Mouse (Mus musculus) B cell, adult 2 months (primary cell): ENCODE measurements around the gene Pck2.

Experiments used
- DNase-seq, 2 experiments: peaks; one replicate each; pipeline ENCODE4 v3.0.0; 2022

Pck2 gene

DNA sequence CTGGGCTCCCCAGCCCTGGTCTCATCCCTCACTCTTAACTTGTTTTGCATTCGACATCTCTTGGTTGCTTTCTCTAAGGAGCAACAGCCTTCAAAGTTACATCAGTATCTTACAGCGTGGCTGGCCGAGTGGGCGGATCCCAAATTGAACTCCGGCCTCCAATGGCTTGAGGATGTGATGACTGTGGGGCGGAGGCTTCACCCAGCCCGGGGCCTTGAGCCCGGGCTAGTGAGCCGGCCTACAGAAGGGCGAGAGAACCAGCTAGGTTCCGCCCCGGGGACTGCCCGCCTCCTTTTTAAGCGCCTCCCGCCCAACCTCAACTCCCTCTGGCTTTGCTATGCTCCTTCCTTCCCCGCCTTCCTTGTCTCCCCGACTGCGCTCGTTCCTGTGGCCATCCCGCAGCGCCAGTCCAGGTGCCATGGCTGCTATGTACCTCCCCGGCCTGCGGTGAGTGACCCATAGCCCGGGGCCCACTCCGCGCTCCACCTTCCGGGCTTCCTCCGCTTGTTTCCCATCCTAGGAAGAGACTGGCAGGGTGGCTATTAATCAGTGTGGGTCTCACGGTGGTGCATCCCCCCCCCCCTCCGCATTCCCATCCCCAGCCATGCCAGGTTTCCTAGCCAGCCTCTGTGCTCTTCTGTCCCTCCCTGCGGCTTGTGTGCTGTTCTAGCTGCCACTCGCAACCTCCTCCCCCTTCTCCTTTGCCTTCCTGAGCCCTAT, at the start of gene Pck2:
TSS of gene Pck2 (plus strand) at position 200 of the 720 bp plus-strand sequence.
- DNase-seq = peak; percentile 78 to 82

DNA sequence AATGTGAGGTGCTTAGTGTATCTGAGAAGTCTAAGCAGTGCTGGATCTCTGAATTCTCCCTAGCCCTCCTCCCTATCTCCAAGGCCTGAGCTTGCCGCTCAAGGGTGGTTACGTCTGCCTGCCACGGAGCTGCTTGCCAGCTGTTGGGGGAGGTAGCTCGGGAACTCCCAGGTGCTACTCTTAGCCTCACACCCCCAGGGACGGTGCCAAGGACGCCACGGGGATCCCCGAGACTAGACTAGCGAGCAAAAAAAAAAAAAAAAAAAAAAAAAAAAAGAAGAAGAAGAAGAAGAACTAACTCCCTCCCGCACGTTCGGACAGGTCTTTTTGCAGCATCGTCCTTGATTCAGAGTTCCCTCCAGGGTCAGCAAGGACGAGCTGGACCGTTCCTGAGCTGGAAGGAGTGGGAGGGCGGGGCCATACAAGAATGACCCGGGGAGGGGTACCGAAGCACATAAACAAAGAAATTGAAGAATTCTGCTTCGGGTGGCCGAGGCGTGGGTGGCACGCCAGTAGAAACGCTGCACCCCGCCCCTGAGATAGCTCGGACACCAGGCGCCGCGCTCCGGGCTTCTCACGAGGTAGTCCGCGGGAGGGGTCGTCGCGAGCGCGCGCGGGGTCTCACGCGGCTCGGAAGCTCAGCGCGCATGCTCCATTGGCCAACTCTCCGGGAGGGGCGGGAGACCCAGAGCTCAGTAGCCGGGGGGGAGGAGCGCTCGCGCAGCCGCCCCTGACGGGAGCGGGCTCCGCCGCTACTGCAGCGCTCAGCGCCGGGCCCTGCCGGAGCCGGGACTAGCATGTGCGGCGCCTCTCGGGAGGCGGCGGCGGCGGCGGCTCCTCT, 49.5 kb upstream of the Pck2 start, which contains the start of gene Carmil3:
TSS of gene Carmil3 (plus strand) at position 291 of the 841 bp plus-strand sequence.
- DNase-seq = peak; percentile 67 to 75

DNA sequence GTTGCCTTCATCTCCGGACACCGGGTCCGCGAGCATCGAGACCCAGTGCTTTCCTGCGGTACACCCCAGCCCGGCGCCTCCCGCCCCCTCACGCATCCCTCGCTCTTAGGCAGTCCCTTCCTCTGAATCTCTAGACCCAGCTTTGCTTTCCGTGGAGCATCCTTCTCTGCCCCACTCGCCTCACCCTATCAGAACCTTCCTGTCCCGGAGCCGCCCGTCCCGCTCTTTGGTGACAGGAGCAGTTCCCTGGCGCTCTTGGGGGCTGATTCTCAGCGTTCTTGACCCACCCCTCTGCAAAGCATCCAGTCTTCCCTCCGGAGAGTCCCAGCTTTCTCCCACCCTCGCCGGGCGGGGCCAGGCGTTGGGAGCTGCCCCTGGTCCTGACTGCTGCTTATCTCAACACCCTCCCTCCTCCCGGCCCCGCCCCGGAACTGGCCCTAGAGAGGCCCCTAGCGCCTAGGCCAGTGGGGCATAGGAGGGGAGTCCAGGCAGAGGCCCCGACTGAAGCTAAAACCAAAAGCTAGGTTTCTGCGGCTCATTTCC, 48.7 kb upstream of the Pck2 start:
- peak; percentile 41 to 47 for DNase-seq

DNA sequence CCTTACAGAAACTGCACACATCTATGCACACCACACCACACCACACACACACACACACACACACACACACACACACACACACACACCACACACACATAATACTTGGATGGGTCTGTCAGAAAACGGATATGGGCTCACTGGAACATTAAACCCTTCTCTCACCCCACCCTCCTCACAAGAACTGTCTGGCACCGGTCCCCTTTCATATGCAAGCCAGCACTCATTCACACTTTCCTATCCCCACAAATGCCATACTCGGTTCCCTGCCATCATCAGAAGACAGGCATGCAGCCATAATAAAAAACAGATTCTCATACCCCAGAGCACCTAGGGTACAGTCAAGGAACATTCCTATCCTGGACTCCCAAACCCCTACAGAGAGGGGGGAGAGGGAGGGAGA, 48.0 kb upstream of the Pck2 start:
- DNase-seq = no peak

DNA sequence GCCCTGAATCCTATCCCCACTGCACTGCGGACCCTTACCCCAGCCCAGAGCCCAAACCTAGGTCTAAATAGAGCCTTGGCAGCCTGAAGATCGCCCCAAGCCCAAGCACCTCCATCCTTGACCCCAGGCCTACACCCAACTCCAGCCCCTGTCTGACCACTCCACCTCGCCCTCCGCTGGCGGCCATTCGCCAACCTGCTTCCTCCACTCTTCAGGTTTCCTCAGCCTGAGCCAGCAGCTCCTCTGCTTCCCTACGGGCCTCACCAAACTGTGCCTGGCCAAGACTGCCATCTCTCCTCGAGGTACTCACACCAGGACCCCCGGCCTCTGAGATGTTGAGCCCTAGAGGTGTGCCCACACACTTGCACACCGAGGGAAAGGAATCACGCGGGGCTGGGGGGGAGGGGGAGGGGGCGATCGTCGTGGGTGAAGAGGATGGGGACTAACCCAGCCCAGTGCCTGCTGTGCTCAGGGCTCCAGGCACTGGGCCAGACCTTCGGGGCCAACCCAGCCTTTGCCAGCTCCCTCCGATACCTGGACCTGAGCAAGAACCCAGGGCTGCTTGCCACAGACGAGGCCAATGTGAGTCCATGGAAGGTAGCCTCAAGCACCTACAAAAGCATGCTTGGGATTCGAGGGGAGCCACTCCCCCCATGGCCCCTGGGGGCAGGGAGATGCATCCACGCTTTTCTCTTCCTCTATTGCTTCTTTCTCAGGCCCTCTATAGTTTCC, 44.4 kb upstream of the Pck2 start:
- DNase-seq = no peak

DNA sequence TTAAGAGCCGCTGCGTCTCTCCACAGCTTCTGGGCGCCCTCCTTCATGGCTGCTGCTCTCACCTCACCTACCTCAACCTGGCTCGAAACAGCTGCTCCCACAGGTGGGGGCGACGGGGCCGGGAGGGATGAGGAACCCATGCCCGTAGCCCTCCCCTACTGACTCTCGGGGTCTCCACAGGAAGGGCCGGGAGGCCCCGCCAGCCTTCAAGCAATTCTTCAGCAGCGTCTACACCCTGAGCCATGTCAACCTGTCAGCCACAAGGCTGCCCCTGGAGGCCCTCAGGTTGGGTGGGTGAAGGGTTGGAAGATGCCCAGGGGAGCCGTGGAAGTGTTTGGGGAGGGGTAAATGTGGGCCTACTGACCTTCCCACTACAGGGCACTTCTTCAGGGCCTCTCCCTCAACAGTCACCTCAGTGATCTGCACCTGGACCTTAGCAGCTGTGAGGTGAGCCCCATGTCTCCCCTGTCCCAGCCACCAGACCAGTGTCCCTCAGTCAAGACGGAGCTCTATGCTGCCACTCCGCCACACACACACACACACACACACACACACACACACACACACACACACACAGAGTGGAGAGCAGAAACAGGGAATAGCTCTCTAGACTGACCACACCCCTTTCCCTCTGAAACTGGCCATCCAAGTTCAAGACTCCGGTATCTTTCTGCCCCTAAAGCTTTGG, 43.2 kb upstream of the Pck2 start:
- no peak for DNase-seq

DNA sequence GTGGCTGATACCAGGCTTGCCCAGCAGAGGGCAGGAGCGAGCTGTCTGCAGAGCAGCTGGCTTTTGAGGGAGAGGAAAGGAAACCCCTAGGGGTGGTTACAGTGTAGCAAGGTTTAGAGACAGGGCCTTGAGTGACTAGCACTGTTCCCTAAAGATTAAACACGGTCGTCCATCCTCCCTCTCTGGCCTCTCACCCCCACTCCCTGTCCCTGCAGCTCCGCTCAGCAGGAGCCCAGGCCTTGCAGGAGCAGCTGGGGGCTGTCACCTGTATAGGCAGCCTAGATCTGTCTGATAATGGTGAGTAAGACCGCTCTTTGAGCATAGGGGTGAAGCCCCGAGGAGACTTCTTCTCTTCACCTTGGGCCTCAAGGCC, 42.6 kb upstream of the Pck2 start:
- DNase-seq = peak; percentile 94

DNA sequence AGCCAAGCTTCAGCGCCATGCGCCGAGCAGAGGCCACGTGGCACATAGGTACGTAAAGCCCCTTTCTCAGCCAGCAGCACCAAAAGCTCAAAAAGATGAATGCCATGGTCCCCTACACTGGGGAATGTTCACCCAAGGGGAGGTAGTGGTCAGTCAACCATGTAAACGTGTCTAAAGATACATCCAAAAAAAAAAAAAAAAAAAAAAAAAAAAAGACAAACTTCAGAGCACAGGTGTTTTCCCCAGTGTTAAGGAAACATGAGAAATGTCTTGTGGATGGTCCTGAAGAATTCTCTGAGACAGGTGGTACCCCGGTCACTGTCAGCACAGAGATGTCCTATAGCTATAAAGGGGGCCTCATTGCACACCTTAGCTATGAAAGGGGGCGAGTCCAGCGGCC, 34.5 kb upstream of the Pck2 start:
- DNase-seq = no peak

DNA sequence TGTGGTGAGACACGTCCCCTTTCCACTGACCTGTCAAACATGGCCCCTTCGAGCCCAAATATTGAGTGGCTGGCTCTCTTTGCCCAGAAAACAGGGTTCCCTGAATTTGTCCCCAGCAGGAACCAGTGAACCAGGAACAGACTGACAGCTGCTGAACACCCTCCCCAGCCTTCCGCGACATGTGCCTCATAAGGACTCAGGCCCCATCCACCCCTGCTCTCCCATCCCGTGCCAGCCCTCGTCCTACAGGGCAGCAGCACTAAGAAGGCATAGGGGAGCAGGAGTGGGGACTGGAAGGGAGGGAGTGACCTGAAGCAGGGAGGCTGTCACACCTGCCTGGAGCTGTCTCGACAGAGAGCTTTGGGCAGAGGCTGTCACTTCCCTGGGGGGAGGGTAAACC, 32.3 kb upstream of the Pck2 start:
- no peak for DNase-seq

DNA sequence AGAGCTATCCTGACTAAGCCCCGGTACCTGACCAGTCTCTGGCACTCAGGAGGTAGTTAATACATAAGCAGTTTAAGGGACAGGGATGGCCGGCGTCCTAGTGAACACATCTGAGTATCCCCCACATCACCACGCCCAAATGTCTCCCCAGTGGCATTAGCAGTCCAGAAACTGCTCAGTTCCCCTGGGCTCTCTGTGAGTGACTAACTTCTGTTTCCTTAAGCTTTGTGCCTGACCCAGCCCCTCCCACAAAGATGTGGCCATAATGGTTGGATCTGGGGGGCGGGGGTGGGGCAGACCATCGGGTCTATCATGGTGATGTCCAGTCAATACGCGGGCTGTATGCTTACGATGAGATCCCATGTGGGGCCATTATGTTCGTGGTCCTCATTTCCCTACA, 30.5 kb upstream of the Pck2 start:
- DNase-seq = no peak

DNA sequence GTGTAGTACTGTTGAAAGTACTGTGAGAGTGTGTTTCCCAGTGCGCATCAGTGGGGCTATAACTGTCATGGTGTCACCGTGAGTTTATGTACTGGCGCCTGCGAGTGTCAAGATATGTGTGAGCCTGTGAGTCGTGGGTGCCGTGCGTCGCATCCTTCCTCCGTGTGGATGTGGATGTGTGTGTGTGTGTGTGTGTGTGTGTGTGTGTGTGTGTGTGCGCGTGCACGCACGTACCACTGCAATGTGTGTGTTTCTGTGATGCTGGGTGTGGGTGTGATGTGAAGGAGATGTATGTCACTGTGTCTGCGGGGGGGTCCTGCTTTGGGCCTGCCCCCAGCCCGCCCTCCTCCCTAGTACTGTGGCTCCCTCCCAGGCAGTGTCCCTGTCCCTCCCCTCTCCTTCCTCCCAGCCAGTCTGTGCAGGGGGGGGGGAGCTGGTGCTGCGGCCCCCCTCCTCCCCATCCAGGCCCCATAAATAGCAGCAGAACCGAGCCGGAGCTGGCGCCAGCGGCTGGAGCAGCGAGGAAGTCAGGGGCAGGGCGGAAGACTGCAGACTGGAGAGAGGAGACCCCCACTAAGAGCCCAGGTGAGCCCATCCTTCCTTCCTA, 29.8 kb upstream of the Pck2 start, which contains the start of gene Cpne6:
TSS of gene Cpne6 (plus strand) at position 321 of the 607 bp plus-strand sequence.
- no peak for DNase-seq

DNA sequence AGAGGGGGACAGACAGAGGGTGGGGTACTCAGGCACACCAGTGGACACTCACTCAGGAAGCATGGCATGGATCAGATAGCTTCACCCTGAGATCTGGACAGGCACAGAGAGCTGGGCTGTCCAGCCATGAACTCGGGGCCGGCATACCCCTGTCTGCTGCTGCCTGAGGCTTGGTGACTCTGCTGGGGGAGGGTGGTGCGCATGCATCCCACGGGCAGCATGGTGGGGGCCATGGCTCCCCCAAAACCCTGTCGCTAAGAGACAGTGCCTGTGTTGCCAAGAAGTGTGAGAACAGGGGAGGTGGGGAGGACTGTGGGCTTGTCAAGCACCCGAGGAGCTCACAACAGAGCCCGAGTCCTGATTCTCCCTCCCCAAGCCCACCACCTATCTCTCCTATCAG, 29.0 kb upstream of the Pck2 start:
- no peak for DNase-seq

DNA sequence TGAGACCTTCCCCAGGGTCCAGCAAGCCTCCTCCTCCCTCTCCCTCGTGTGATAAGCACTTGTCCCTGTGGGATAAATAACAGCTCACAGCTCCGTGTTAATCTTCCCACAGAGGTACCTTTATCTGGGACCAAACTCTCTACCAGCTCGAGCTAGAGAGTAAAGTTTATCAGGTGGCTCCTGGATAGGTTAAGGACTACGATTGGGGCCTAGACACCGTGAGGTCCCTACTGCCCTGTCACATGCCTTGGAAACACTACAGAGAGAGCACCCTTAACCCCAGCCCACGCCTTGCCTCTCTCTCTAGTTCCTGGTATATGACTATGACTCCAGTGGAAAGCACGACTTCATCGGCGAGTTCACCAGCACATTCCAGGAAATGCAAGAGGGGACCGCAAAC, 26.1 kb upstream of the Pck2 start:
- DNase-seq = no peak

DNA sequence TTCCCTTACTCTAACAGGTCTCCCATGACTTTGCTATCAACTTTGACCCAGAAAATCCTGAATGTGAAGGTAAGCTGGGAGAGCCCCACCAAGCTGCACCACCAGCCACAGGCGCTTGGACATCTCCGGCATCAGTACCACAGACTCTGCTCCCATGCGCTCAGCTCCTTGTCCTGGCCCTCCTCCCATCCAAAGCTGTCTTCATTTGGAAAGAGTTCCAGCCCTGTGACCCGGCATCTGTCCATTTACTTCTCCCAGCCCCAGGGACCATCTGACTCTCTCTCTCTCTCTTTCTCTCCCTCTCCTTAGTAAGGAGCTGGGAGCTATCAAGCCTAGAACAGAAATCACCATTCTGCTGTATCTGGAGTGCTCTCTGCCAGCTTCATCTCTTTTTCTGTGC, 24.2 kb upstream of the Pck2 start:
- no peak for DNase-seq

DNA sequence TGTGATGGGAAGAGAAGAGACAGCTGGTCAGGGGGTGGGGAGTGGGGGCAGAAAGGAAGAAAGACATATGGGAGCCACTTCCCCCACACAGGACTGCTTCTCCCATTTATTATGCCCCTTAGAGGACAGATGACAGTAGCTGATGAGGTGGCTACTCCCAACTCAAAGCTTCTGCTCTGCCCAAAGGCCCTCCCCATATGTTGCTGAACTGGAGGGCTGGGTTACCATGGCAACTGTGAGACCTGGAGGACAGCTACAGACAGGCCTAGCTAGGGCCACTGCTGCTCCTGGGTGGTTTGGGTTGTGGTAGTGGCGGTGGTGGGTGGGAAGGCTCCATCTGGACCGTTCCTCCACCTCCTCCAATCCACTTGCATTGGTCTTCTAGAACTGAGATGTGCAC, 21.2 kb upstream of the Pck2 start:
- DNase-seq = no peak

DNA sequence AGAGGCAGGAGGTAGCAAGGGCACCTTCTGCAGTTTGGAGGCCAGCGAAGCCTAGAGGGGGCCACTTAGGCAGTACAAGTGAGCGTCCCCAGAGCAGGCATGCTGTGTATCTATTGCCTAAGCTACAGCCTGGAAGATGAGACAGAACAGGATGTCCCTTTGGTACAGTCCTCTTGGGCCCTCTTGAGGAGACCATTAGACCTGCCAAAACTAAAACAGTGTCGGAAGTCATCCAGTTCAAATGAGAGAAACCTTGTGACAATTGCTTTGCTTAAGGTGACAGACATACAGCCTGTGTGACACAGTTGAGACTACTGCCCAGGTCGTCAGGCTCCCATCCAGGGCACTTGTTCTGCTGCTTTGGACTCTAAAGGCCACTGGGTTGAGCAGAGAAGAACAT, 20.5 kb upstream of the Pck2 start:
- no peak for DNase-seq

DNA sequence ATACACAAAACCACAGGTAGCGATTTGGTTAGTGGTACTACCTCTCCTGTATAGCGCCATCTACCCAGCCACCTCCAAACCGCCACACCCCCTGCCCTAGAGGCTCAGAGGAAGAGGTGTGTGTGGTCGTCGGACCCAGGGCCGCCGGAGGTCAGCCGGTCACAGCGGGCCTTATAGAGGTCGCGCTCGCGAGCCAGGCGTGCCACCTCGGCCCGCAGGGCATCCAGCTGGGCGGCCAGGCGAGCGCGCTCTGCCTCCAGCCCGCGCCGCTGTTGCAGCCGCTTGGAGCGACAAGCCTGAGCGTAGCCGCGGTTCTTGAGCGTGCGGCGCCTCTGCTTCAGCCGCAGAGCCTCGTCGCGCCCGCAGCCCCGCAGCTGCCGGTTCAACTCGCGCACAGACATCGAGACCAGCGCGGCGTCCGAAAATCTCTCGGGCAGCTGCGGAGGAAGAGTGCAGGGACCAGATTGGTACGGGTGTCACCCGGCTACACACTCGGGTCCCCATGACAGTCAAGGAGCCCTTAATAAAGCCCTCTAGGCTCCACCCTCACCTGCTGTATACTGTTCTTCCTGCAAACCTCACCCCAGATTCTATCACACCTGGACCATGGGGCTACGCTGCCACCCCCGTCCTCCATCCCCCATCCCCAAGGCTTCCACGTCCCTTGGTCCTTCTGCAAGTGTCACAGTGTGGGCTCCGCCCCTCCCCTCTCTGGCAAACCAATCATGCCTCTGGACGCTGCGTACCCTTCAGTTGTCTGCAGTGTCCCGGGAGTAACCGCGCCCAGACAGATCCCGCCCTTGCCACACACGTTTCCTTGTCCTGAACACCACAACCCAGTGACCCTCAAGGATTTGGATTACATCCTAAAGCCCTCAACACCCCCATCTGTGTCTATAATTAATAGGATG, 19.4 kb upstream of the Pck2 start:
- peak; percentile 16 to 29 for DNase-seq

DNA sequence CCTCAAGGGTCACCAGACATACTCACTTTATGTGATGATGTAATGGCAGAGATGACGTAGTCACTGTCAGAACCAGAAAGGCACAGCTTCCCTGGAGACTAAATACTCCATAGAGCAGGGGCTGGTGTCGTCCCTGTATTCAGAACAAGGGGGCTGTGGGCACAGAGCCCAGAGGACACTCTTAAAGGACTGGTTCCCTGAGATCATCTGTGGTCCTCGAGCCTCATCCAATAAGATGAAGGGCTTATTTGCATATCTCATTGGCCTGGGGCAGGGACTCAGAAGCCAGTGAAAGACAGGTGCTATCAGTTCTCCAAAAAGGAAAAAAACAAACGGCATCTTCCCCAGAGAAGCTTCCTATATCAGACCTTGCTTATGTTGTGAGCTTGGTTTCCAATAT, 16.0 kb upstream of the Pck2 start:
- DNase-seq = no peak

DNA sequence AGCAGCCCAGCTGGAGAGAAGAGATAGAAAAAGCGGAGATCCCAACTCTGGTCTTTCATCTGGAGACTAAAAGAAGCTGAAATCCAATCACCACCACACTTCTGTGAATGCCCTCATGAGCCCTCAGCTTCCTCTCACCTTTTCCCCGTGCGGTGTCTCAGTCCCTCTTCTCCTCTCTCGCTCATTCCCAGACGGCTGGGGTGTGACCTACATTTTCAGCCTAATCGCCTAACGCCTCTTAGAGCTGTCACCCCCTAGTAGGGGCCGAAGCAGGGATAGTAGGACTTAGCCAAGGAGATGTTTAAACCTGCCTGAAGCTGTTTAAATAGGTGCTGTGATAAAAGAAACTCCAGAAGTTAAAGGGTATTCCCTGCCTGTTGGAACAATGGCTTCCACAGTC, 15.3 kb upstream of the Pck2 start, which contains the start of gene Nrl:
TSS of gene Nrl (minus strand) at position 197 of the 400 bp plus-strand sequence.
- no peak for DNase-seq

DNA sequence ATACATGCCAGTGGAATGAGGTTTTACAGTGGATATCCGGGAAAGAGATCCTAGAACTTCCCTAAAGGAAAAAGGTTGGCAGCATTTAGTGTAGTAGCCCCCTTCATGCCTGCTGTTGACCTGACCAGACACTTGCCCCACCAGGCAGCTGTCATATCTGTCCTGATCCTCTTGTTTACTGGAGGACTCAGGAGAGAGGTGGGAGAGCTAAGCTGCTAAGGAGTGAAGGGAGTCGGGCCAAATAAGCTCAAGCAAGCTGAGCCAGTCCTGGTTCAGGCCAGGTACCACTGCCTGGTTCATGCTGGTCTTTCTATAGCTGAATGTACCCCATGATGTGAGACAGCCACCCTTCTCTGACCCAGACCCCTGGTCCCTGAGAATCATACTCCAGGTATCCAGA, 13.4 kb upstream of the Pck2 start:
- no peak for DNase-seq

DNA sequence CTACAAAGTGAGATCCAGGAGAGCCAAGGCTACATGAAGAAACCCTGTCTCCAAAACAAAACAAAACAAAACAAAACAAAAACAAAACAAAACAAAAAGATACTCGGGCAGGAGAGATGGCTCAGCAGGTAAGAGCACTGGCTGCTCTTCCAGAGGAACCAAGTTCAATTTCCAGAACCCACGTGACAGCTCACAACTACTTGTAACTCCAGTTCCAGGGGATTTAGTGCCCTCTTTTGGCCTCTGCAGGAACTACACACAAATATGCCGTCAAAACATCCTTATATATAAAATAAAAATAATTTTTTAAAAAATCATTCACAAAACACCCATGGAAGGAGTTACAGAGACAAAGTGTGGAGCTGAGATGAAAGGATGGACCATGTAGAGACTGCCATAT, 12.1 kb upstream of the Pck2 start:
- peak; percentile 59 to 60 for DNase-seq
